Mouse (Mus musculus) heart, embryonic 16.5 days (tissue): Measurements from ENCODE around the gene Rxra. TPM values are rescaled to one million over a fixed set of nuclear protein-coding genes. Genes with fewer than 3 reads are reported as not detected.
A peak's percentile ranks its signal among the peaks of the same experiment; 100 is the strongest.

Source experiments
- ATAC-seq: fragments of 200-750 bp; cut with Nextera tagmentation; replicated peaks from 2 replicates; pipeline ENCODE4 v1.8.0; 2017; ENCODE audit warnings: moderate number of reproducible peaks; ENCODE audit not compliant: insufficient read depth, low FRiP score; ENCODE audit errors: extremely low read depth
- H3K27ac ChIP-seq: fragments of 300-500 bp; sonication (generic); 2 replicates; pipeline ENCODE4 v1.5.1; 2014; ENCODE audit warnings: mild to moderate bottlenecking, low read length, control low read depth, moderate library complexity
- H3K27me3 ChIP-seq: fragments of 300-500 bp; sonication (generic); 2 replicates; pipeline ENCODE4 v1.6.1; 2014; ENCODE audit warnings: low read length, mixed read lengths; ENCODE audit not compliant: control insufficient read depth, insufficient read depth
- H3K36me3 ChIP-seq: fragments of 300-500 bp; sonication (generic); 2 replicates; pipeline ENCODE4 v1.6.1; 2014; ENCODE audit not compliant: control insufficient read depth, insufficient read depth
- H3K4me1 ChIP-seq: fragments of 300-500 bp; sonication (generic); 2 replicates; pipeline ENCODE4 v1.6.1; 2014; ENCODE audit warnings: low read length, mixed read lengths; ENCODE audit not compliant: control insufficient read depth, insufficient read depth
- H3K4me2 ChIP-seq: fragments of 300-500 bp; sonication (generic); 2 replicates; pipeline ENCODE4 v1.6.1; 2014; ENCODE audit warnings: low read depth, mild to moderate bottlenecking, control low read depth, low read length
- H3K4me3 ChIP-seq: fragments of 300-500 bp; sonication (generic); 2 replicates; pipeline ENCODE4 v1.5.1; 2014; ENCODE audit warnings: mild to moderate bottlenecking, control low read depth, low read length
- H3K9ac ChIP-seq: fragments of 300-500 bp; sonication (generic); 2 replicates; pipeline ENCODE4 v1.6.1; 2014; ENCODE audit warnings: low read length, control low read depth
- H3K9me3 ChIP-seq: fragments of 300-500 bp; sonication (generic); replicated peaks from 2 replicates; pipeline ENCODE4 v1.6.1; 2016; ENCODE audit warnings: low read length; ENCODE audit not compliant: control insufficient read depth
- WGBS: fragments of 180-500 bp; shearing (Covaris S2); extraction: QIAGEN DNeasy Blood & Tissue Kit; methylation state at CpG from one replicate; pipeline ENCODE4 v1.1.7; 2014; 5-methylcytosine and 5-hydroxymethylcytosine counted together
- polyA plus RNA-seq: library from polyadenylated mRNA; unstranded; fragments of >200 nt; fragmentation: Nextera tagmentation; extraction: Ambion mirVana; gene quantifications from 2 replicates; pipeline ENCODE4 v1.2.1, GENCODE M21; 2015

Rxra gene
- polyA plus RNA-seq, 1 experiment from 2014 or later = 6.6 TPM

DNA sequence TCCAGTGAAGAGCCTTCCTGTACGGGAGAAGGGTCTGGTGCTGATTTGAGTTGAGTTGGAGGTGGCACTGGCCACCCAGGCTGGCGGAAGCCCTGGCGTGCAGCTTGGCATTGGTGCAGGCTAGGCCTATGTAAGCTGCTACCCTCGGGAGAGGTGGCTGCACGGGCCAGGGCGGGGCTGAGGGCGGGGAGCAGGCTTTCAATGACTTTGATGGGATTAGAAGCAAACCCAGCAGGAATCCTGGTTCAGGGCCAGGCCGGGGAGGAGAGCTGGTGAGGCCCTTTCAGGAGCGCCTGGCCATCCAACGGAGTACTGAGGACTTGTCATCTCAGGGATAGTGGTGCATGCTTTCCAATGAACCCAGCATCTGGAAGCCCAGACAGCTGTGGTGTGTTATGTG lies 43.4 kb downstream of the Rxra start:
- Histone ChIP-seq H3K4me3 (no peak overlapping the region), H3K27me3 (no peaks in the 10 kb centered on the region), H3K9me3 (no peaks in the 10 kb centered on the region), H3K36me3 (no peaks in the 10 kb centered on the region), H3K4me2 (no peak overlapping the region), H3K27ac (no peak overlapping the region), H3K9ac (no peak overlapping the region), H3K4me1 (peaks cover 51% of the 10 kb centered on the region)
- no peak for ATAC-seq
- WGBS = 52% methylated on average over 10 of the region's 10 CpGs

- no peak overlapping the region for H3K27ac ChIP-seq
- peaks cover 40% of the 10 kb centered on the region for H3K4me1 ChIP-seq
- no peak overlapping the region for H3K4me2 ChIP-seq
- no peak for ATAC-seq
- H3K27me3 ChIP-seq = no peaks in the 10 kb centered on the region
- H3K9ac ChIP-seq = no peak overlapping the region
- no peak overlapping the region for H3K4me3 ChIP-seq
- H3K36me3 ChIP-seq = no peaks in the 10 kb centered on the region
- no peaks in the 10 kb centered on the region for H3K9me3 ChIP-seq
- 91% methylated on average over 4 of the region's 4 CpGs for WGBS
These were observed 45.4 kb downstream of the Rxra start for GRCm38 (mm10) chr2:27721611-27722010.

- H3K9me3 ChIP-seq = no peaks in the 10 kb centered on the region
- H3K27me3 ChIP-seq = no peaks in the 10 kb centered on the region
- no peak overlapping the region for H3K4me3 ChIP-seq
- no peak for ATAC-seq
- peaks cover 32% of the 10 kb centered on the region for H3K4me1 ChIP-seq
- WGBS = 88% methylated on average over 9 of the region's 9 CpGs
- no peak overlapping the region for H3K27ac ChIP-seq
- no peak overlapping the region for H3K4me2 ChIP-seq
- no peaks in the 10 kb centered on the region for H3K36me3 ChIP-seq
- no peak overlapping the region for H3K9ac ChIP-seq
These were observed 48.6 kb downstream of the Rxra start for GRCm38 (mm10) chr2:27724729-27725316.

GRCm38 (mm10) chr2:27727994-27728854 lies 52.0 kb downstream of the Rxra start:
- ATAC-seq = no peak
- H3K27me3 ChIP-seq = no peaks in the 10 kb centered on the region
- WGBS = 66% methylated on average over 14 of the region's 14 CpGs
- H3K27ac ChIP-seq = no peak overlapping the region
- H3K9ac ChIP-seq = no peak overlapping the region
- H3K9me3 ChIP-seq = no peaks in the 10 kb centered on the region
- H3K4me3 ChIP-seq = no peak overlapping the region
- H3K36me3 ChIP-seq = no peaks in the 10 kb centered on the region
- no peak overlapping the region for H3K4me2 ChIP-seq
- H3K4me1 ChIP-seq = peaks cover 47% of the 10 kb centered on the region

GRCm38 (mm10) chr2:27729009-27729408 lies 52.8 kb downstream of the Rxra start:
- no peaks in the 10 kb centered on the region for H3K27me3 ChIP-seq
- ATAC-seq = 0 out of 2 replicates have a peak, but pooled peaks have one; percentile 11
- H3K4me1 ChIP-seq = peaks cover 54% of the 10 kb centered on the region
- no peak overlapping the region for H3K9ac ChIP-seq
- 35% methylated on average over 4 of the region's 4 CpGs for WGBS
- H3K4me2 ChIP-seq = no peak overlapping the region
- no peaks in the 10 kb centered on the region for H3K36me3 ChIP-seq
- no peaks in the 10 kb centered on the region for H3K9me3 ChIP-seq
- H3K27ac ChIP-seq = no peak overlapping the region
- H3K4me3 ChIP-seq = no peak overlapping the region

DNA sequence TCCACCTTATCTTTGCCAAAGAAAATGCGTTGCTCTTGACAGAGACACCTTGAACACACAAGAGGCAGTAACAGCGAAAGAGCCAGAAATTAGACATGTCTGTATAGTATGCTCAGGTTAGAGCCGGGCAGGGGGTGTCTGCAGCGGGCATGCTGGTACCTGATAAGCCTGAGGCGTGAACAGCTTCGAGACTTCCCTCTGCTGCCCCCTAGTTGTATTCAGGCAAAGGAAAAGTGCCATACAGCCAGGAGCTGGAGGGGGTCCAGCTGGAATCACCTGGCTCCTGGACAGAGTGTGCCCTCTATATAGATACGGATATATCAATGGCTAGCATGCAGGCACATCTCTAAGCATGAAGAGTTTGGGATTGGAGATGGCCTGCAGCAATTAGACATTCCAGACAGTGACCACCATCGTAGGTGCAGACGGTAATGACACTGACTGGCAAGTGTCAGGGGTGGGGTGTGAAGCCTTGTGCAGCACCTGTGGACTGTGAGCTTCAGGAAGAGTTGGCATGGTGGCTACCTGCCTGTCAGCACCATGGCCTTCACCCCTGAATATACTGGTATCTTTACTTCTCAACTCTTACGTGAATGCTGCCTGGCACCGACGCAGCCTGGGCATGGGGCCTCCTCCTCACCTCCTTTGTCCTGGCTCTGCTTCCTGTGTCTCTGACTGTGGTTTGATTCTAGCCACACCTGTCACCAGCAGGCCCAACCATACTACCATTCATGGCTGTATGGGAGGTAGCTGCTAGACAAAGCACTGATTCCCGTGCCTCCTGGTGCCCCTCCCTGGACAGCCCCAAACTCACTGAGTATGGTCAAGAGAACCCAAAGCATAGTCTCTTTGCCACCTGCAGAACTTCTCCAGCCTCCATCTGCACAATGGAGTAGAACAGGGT lies 54.0 kb downstream of the Rxra start:
- Histone ChIP-seq H3K36me3 (no peaks in the 10 kb centered on the region), H3K27me3 (no peaks in the 10 kb centered on the region), H3K9ac (no peak overlapping the region), H3K4me3 (no peak overlapping the region), H3K9me3 (no peaks in the 10 kb centered on the region), H3K27ac (no peak overlapping the region), H3K4me2 (no peak overlapping the region), H3K4me1 (peaks cover 60% of the 10 kb centered on the region)
- 59% methylated on average over 13 of the region's 13 CpGs for WGBS
- ATAC-seq = no peak

GRCm38 (mm10) chr2:27733021-27733420 lies 56.8 kb downstream of the Rxra start:
- Histone ChIP-seq H3K9me3 (no peaks in the 10 kb centered on the region), H3K9ac (peak overlapping the region; percentile 46), H3K27ac (peak overlapping the region; percentile 19; the same call in 1 of the 2 replicates), H3K36me3 (0 out of 2 replicates have a peak, but pooled peaks cover 2% of the 10 kb centered on the region), H3K27me3 (no peaks in the 10 kb centered on the region), H3K4me3 (no peak overlapping the region), H3K4me2 (no peak overlapping the region), H3K4me1 (peaks cover 56% of the 10 kb centered on the region)
- 0 out of 2 replicates have a peak, but pooled peaks have one; percentile 20 for ATAC-seq
- WGBS = 29% methylated on average over 2 of the region's 2 CpGs

GRCm38 (mm10) chr2:27734328-27734727 lies 58.1 kb downstream of the Rxra start:
- ATAC-seq = peak; percentile 52; the same call in 1 of the 2 replicates
- H3K4me3 ChIP-seq = no peak overlapping the region
- H3K9ac ChIP-seq = peak overlapping the region; percentile 16; the same call in 1 of the 2 replicates
- 0 out of 2 replicates have a peak, but pooled peaks cover 2% of the 10 kb centered on the region for H3K36me3 ChIP-seq
- no peaks in the 10 kb centered on the region for H3K9me3 ChIP-seq
- peak overlapping the region; percentile 71 for H3K27ac ChIP-seq
- H3K27me3 ChIP-seq = no peaks in the 10 kb centered on the region
- WGBS = 0% methylated on average over 1 of the region's 1 CpGs
- peaks cover 48% of the 10 kb centered on the region for H3K4me1 ChIP-seq
- no peak overlapping the region for H3K4me2 ChIP-seq
